Mouse (Mus musculus) urinary bladder, postnatal 4 days (tissue): ENCODE results near the gene Cc2d2a.

Experiments
- DNase-seq, 2 experiments: peaks; one replicate each; pipeline ENCODE4 v3.0.0; 2021 to 2022; ENCODE audit warnings: low spot score in 2 of 2

Gene Cc2d2a

GRCm38 (mm10) chr5:43728375-43729165 lies 66.4 kb downstream of the Cc2d2a start:
- DNase-seq: no peak

GRCm38 (mm10) chr5:43732381-43732780 lies 70.2 kb downstream of the Cc2d2a start:
- DNase-seq: no peak

- no peak for DNase-seq
Measured at GRCm38 (mm10) chr5:43744187-43744586, 82.0 kb downstream of the Cc2d2a start.

GRCm38 (mm10) chr5:43745156-43745555 lies 83.0 kb downstream of the Cc2d2a start:
- no peak for DNase-seq

GRCm38 (mm10) chr5:43748039-43748438 lies 85.9 kb downstream of the Cc2d2a start:
- no peak for DNase-seq

- DNase-seq: no peak
Measured at GRCm38 (mm10) chr5:43749092-43749491, 86.9 kb downstream of the Cc2d2a start.

- DNase-seq: no peak
Measured at GRCm38 (mm10) chr5:43770618-43771354, 108.6 kb downstream of the Cc2d2a start.

- no peak for DNase-seq
Measured at GRCm38 (mm10) chr5:43771555-43771954, 109.4 kb downstream of the Cc2d2a start.

GRCm38 (mm10) chr5:43776407-43776806 lies 114.3 kb downstream of the Cc2d2a start:
- DNase-seq: no peak

GRCm38 (mm10) chr5:43776993-43777392 lies 114.8 kb downstream of the Cc2d2a start:
- DNase-seq: no peak

GRCm38 (mm10) chr5:43778583-43778982 lies 116.4 kb downstream of the Cc2d2a start:
- DNase-seq: no peak

GRCm38 (mm10) chr5:43781423-43781976 lies 119.4 kb downstream of the Cc2d2a start:
- DNase-seq: no peak

- DNase-seq: peak; percentile 72 to 75
Measured at GRCm38 (mm10) chr5:43781977-43782930, 120.1 kb downstream of the Cc2d2a start.

- DNase-seq: no peak
Measured at GRCm38 (mm10) chr5:43783996-43784395, 121.8 kb downstream of the Cc2d2a start.

GRCm38 (mm10) chr5:43786607-43787006 lies 124.5 kb downstream of the Cc2d2a start:
- no peak for DNase-seq

GRCm38 (mm10) chr5:43787976-43788752 lies 126.0 kb downstream of the Cc2d2a start:
- DNase-seq: no peak
